Mouse (Mus musculus): ENCODE data around the gene Golga2.

GRCm38 (mm10) chr2:32316887-32317656, 29.9 kb downstream of the Golga2 start:
- TF ChIP-seq CTCF (IDR thresholded peaks at IDR 0.05; ENCODE audit: low read depth), result no peak
- TF ChIP-seq EP300 (IDR thresholded peaks at IDR 0.05; ENCODE audit: low read depth), result no peak

Data from liver, postnatal 0 days (tissue).